Mouse (Mus musculus): ENCODE data around the gene Rin2. TPM values are rescaled to one million over a fixed set of nuclear protein-coding genes. Genes with fewer than 3 reads are reported as not detected.

Gene Rin2
- total and polyA plus RNA-seq, 2 experiments from 2014 or later: 9.9 to 12.7 TPM

GRCm38 (mm10) chr2:145880887-145881747, 206.1 kb downstream of the Rin2 start:
- Histone ChIP-seq H3K27me3 (ENCODE audit: insufficient read depth, low read length) (no peaks in the 10 kb centered on the region), H3K9me3 (ENCODE audit: low read length) (no peaks in the 10 kb centered on the region), H3K27ac (ENCODE audit: low read depth, low read length) (no peak overlapping the region), H3K36me3 (ENCODE audit: insufficient read depth) (peaks cover 9% of the 10 kb centered on the region; the same call in 1 of the 2 replicates), H3K4me2 (ENCODE audit: low read depth) (no peak overlapping the region), H3K9ac (no peak overlapping the region), H3K4me1 (ENCODE audit: insufficient read depth) (no peaks in the 10 kb centered on the region), H3K4me3 (ENCODE audit: low read depth, low read length) (no peak overlapping the region)
- DNase-seq (no peak), ATAC-seq (no peak)
- 73% methylated on average over 11 of the region's 11 CpGs for WGBS
- TF ChIP-seq CTCF (IDR thresholded peaks at IDR 0.05; ENCODE audit: low read depth): no peak

- DNase-seq (no peak), ATAC-seq (no peak)
- WGBS: 74% methylated on average over 5 of the region's 5 CpGs
- peaks cover 9% of the 10 kb centered on the region; the same call in 1 of the 2 replicates for H3K36me3 ChIP-seq (ENCODE audit: insufficient read depth)
- H3K4me2 ChIP-seq (ENCODE audit: low read depth): no peak overlapping the region
- TF ChIP-seq CTCF (IDR thresholded peaks at IDR 0.05; ENCODE audit: low read depth): no peak
- H3K9ac ChIP-seq: no peak overlapping the region
- H3K4me1 ChIP-seq (ENCODE audit: insufficient read depth): no peaks in the 10 kb centered on the region
- H3K27ac ChIP-seq (ENCODE audit: low read depth, low read length): no peak overlapping the region
- no peak overlapping the region for H3K4me3 ChIP-seq (ENCODE audit: low read depth, low read length)
- no peaks in the 10 kb centered on the region for H3K9me3 ChIP-seq (ENCODE audit: low read length)
- no peaks in the 10 kb centered on the region for H3K27me3 ChIP-seq (ENCODE audit: insufficient read depth, low read length)
These were observed 206.9 kb downstream of the Rin2 start for GRCm38 (mm10) chr2:145881932-145882331.

- DNase-seq: no peak
- 17% methylated on average over 2 of the region's 2 CpGs for WGBS
- Histone ChIP-seq H3K27ac (ENCODE audit: low read depth, low read length) (no peak overlapping the region), H3K4me3 (ENCODE audit: low read depth, low read length) (no peak overlapping the region), H3K36me3 (ENCODE audit: insufficient read depth) (peaks cover 9% of the 10 kb centered on the region; the same call in 1 of the 2 replicates), H3K27me3 (ENCODE audit: insufficient read depth, low read length) (no peaks in the 10 kb centered on the region), H3K4me1 (ENCODE audit: insufficient read depth) (no peaks in the 10 kb centered on the region), H3K9ac (no peak overlapping the region), H3K4me2 (ENCODE audit: low read depth) (no peak overlapping the region), H3K9me3 (ENCODE audit: low read length) (no peaks in the 10 kb centered on the region)
- ATAC-seq: no peak
- peak; percentile 64 for TF ChIP-seq CTCF (IDR thresholded peaks at IDR 0.05; ENCODE audit: low read depth)
These were observed 207.4 kb downstream of the Rin2 start for GRCm38 (mm10) chr2:145882398-145882797.

- Histone ChIP-seq H3K4me1 (ENCODE audit: insufficient read depth) (no peaks in the 10 kb centered on the region), H3K9ac (no peak overlapping the region), H3K4me2 (ENCODE audit: low read depth) (no peak overlapping the region), H3K27me3 (ENCODE audit: insufficient read depth, low read length) (no peaks in the 10 kb centered on the region), H3K4me3 (ENCODE audit: low read depth, low read length) (no peak overlapping the region), H3K27ac (ENCODE audit: low read depth, low read length) (peak overlapping the region; percentile 35; the same call in 1 of the 2 replicates), H3K36me3 (ENCODE audit: insufficient read depth) (no peaks in the 10 kb centered on the region), H3K9me3 (ENCODE audit: low read length) (no peaks in the 10 kb centered on the region)
- 0 out of 2 replicates have a peak, but pooled peaks have one; percentile 18 for ATAC-seq
- 43% methylated on average over 17 of the region's 17 CpGs for WGBS
- TF ChIP-seq CTCF (IDR thresholded peaks at IDR 0.05; ENCODE audit: low read depth): no peak
- no peak for DNase-seq
These were observed 209.3 kb downstream of the Rin2 start for GRCm38 (mm10) chr2:145884036-145884912.

GRCm38 (mm10) chr2:145884913-145885785, 210.1 kb downstream of the Rin2 start:
- no peak overlapping the region for H3K27ac ChIP-seq (ENCODE audit: low read depth, low read length)
- H3K9ac ChIP-seq: no peak overlapping the region
- no peak overlapping the region for H3K4me2 ChIP-seq (ENCODE audit: low read depth)
- H3K36me3 ChIP-seq (ENCODE audit: insufficient read depth): no peaks in the 10 kb centered on the region
- no peaks in the 10 kb centered on the region for H3K9me3 ChIP-seq (ENCODE audit: low read length)
- DNase-seq (no peak), ATAC-seq (no peak)
- 71% methylated on average over 14 of the region's 14 CpGs for WGBS
- H3K27me3 ChIP-seq (ENCODE audit: insufficient read depth, low read length): no peaks in the 10 kb centered on the region
- H3K4me1 ChIP-seq (ENCODE audit: insufficient read depth): no peaks in the 10 kb centered on the region
- H3K4me3 ChIP-seq (ENCODE audit: low read depth, low read length): no peak overlapping the region
- TF ChIP-seq CTCF (IDR thresholded peaks at IDR 0.05; ENCODE audit: low read depth): no peak

All from forebrain, postnatal 0 days (tissue).